7 mouse cellular contexts compared by ENCODE assay signal in the genomic region with DNA sequence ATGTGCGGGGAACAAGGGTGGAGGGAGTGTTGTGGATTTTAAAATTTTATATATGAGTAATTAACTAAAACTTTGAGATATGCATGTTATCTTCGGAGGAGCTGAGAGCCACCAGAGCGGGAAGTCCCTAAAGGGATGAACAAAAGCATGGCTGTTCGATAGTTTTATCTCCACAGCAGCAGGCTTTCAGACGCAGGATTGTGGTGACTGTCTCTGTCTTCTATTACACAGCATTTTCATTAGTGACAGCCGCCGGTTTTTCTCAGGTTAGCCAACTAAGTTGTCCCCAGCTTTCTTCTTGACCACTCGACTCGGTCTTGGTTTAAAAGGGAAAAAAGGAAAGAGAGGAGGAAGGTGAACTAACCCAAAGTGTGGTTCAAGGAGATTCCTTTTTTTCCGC. TPM values are rescaled to one million over a fixed set of nuclear protein-coding genes. Genes with fewer than 3 reads are reported as not detected.
DNase-seq lines count a peak whose midpoint lies in the region; ATAC-seq and TF ChIP-seq lines count a peak whose summit lies in the region.

No protein-coding gene starts in this region.

- DNase-seq in retina, embryonic 14.5 days (ENCODE audit: low spot score) = peak; percentile 35
- DNase-seq in retina, postnatal 1 day = no peak
- no peak for DNase-seq in embryonic facial prominence, embryonic 14.5 days (ENCODE audit: low spot score)
- no peak for DNase-seq in spleen, adult 2 months (ENCODE audit: low read depth in 1 of 2, low spot score in 2 of 2)
- no peak for DNase-seq in adrenal gland, adult 8-10 months

- WGBS in embryonic facial prominence, embryonic 14.5 days = 9% methylated on average over 10 of the region's 10 CpGs
- 12% methylated on average over 10 of the region's 10 CpGs for WGBS in limb, embryonic 13.5 days
- WGBS in spleen, adult 2 months = 8% methylated on average over 10 of the region's 10 CpGs

- no peak overlapping the region for H3K27ac ChIP-seq in embryonic facial prominence, embryonic 14.5 days (replicated peaks; ENCODE audit: low read depth, low read length)
- H3K27ac ChIP-seq in limb, embryonic 13.5 days = peak overlapping the region; percentile 17; the same call in 1 of the 2 replicates
- H3K27ac ChIP-seq in spleen, adult 2 months (ENCODE audit: insufficient read depth, low read length) = no peak overlapping the region

- no peaks in the 10 kb centered on the region for H3K36me3 ChIP-seq in embryonic facial prominence, embryonic 14.5 days (ENCODE audit: control insufficient read depth, insufficient read depth, low read length)
- no peaks in the 10 kb centered on the region for H3K36me3 ChIP-seq in limb, embryonic 13.5 days
- H3K36me3 ChIP-seq in spleen, adult 2 months (ENCODE audit: control insufficient read depth, insufficient read depth, low read length) = no peaks in the 10 kb centered on the region

- peak overlapping the region; percentile 69 for H3K9ac ChIP-seq in embryonic facial prominence, embryonic 14.5 days (ENCODE audit: low read depth, low read length)
- peak overlapping the region; percentile 65 for H3K9ac ChIP-seq in limb, embryonic 13.5 days

- peak overlapping the region; percentile 56 for H3K4me3 ChIP-seq in embryonic facial prominence, embryonic 14.5 days (ENCODE audit: low read depth, low read length)
- H3K4me3 ChIP-seq in limb, embryonic 13.5 days = peak overlapping the region; percentile 77
- peak overlapping the region; percentile 72; the same call in 1 of the 2 replicates for H3K4me3 ChIP-seq in spleen, adult 2 months (ENCODE audit: extremely low read depth, insufficient read depth, insufficient read length)

- H3K4me2 ChIP-seq in embryonic facial prominence, embryonic 14.5 days (ENCODE audit: low read depth, low read length) = peak overlapping the region; percentile 62
- peak overlapping the region; percentile 99 for H3K4me2 ChIP-seq in limb, embryonic 13.5 days (replicated peaks)

- peaks cover 17% of the 10 kb centered on the region; the same call in 1 of the 2 replicates for H3K4me1 ChIP-seq in embryonic facial prominence, embryonic 14.5 days (ENCODE audit: control insufficient read depth, insufficient read depth, low read length)
- peaks cover 27% of the 10 kb centered on the region for H3K4me1 ChIP-seq in limb, embryonic 13.5 days
- H3K4me1 ChIP-seq in spleen, adult 2 months (ENCODE audit: control insufficient read depth, insufficient read depth, insufficient read length) = peaks cover 4% of the 10 kb centered on the region; the same call in 1 of the 2 replicates

- TF ChIP-seq CTCF in spleen, adult 2 months (IDR thresholded peaks at IDR 0.05; ENCODE audit: extremely low read depth, insufficient read depth, insufficient read length, insufficient replicate concordance) = no peak

- no peak for TF ChIP-seq POLR2A in spleen, adult 2 months (IDR thresholded peaks at IDR 0.05; ENCODE audit: low read depth, low read length)

- no peak for ATAC-seq in embryonic facial prominence, embryonic 14.5 days (ENCODE audit: low read depth)
- ATAC-seq in limb, embryonic 13.5 days (ENCODE audit: low FRiP score, low read depth) = no peak
- ATAC-seq in granulocyte monocyte progenitor cell, adult 5-6 weeks (replicated peaks; ENCODE audit: poor library complexity, severe bottlenecking) = no peak

- no peaks in the 10 kb centered on the region for H3K27me3 ChIP-seq in embryonic facial prominence, embryonic 14.5 days (replicated peaks; ENCODE audit: control insufficient read depth, insufficient read depth, low read length)
- peaks cover 4% of the 10 kb centered on the region; the same call in 1 of the 2 replicates for H3K27me3 ChIP-seq in limb, embryonic 13.5 days
- H3K27me3 ChIP-seq in spleen, adult 2 months (ENCODE audit: control insufficient read depth, insufficient read depth, low read length) = peaks cover 5% of the 10 kb centered on the region; the same call in 1 of the 2 replicates

- H3K9me3 ChIP-seq in embryonic facial prominence, embryonic 14.5 days (ENCODE audit: control insufficient read depth, low read length) = no peaks in the 10 kb centered on the region
- no peaks in the 10 kb centered on the region for H3K9me3 ChIP-seq in limb, embryonic 13.5 days

RNA-seq across cellular contexts. Expression of a gene that starts 0.7 kb away (rescaled TPM):
- polyA plus RNA-seq in embryonic facial prominence, embryonic 14.5 days (2014; fragmentation: Nextera tagmentation; extraction: Ambion mirVana) = 11.0 and 12.1 TPM in 2 replicates
- polyA plus RNA-seq in limb, embryonic 13.5 days (2015; fragmentation: Nextera tagmentation; extraction: Ambion mirVana) = 8.0 and 8.7 TPM in 2 replicates
- polyA plus RNA-seq in spleen, adult 2 months (2012; rRNA removed) = 2.2 TPM in 2 replicates
- total RNA-seq in granulocyte monocyte progenitor cell, adult 5-6 weeks (2014; fragmentation: Nextera tagmentation) = 8.8 and 9.4 TPM in 2 replicates
- 17.8 and 18.4 TPM in 2 replicates for total RNA-seq in granulocyte monocyte progenitor cell, adult 5-6 weeks (2017)
- 10 to 100 TPM; 22.6 to 28.0 (median 26.9) TPM for total RNA-seq in adrenal gland, adult 8-10 months (2022)
